Mouse (Mus musculus): ENCODE measurements around the gene Lrfn3.

The Lrfn3 gene

GRCm38 (mm10) chr7:30362652-30363343, at the start of gene Lrfn3:
Lrfn3 (minus strand) TSS chr7:30362772.
- no peak for DNase-seq (ENCODE audit: low spot score in 2 of 2)

DNA sequence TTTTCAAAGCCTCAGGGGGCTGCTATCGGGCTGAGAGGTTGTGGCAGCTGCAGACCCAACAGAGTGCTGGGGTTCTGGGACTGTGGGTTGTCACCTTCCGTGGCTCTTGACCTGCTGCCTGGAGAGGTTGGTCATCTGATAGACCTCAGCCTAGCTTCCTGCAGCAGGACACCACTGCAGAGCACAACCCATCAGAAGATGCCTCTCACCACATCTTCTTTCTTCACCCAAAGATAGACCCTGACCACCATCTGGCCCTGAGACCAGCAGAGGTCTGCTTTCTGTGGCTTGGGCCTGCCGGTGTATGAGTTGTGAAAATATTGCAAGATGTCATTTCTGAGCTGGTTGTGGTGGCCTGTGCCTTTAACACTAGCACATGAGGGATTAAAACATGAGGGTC, 48.5 kb upstream of the Lrfn3 start:
- no peak for DNase-seq (ENCODE audit: low spot score in 2 of 2)

GRCm38 (mm10) chr7:30409789-30410188, 47.2 kb upstream of the Lrfn3 start:
- DNase-seq (ENCODE audit: low spot score in 2 of 2): no peak

- DNase-seq (ENCODE audit: low spot score in 2 of 2): no peak
These were observed 46.1 kb upstream of the Lrfn3 start for GRCm38 (mm10) chr7:30408639-30409038.

- DNase-seq (ENCODE audit: low spot score in 2 of 2): no peak
These were observed 39.8 kb upstream of the Lrfn3 start for GRCm38 (mm10) chr7:30402343-30402742.

GRCm38 (mm10) chr7:30399671-30400070, 37.1 kb upstream of the Lrfn3 start:
- no peak for DNase-seq (ENCODE audit: low spot score in 2 of 2)

DNA sequence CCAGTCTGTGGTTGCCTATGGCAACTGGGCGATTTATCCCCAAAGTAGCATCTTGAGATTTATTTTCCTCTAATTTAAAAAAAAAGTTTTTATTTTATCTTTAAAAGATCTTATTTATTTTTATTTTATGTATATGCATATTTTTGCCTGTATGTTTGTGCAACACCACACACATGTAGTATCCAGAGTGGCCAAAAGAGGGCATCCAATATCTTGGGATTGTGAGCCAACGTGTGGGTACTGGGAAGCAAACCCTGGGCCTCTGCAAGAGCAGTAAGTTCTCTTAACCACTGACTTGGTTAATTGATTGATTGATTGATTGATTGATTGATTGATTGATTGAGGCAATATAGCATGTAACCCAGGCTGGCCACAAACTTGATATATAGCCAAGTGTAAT, 32.3 kb upstream of the Lrfn3 start:
- DNase-seq (ENCODE audit: low spot score in 2 of 2): no peak

GRCm38 (mm10) chr7:30394379-30394778, 31.8 kb upstream of the Lrfn3 start:
- DNase-seq (ENCODE audit: low spot score in 2 of 2): peak; percentile 64 to 74

- DNase-seq (ENCODE audit: low spot score in 2 of 2): no peak
These were observed 31.1 kb upstream of the Lrfn3 start for GRCm38 (mm10) chr7:30393631-30394030.

- no peak for DNase-seq (ENCODE audit: low spot score in 2 of 2)
These were observed 30.4 kb upstream of the Lrfn3 start for GRCm38 (mm10) chr7:30392746-30393520.

GRCm38 (mm10) chr7:30384106-30384505, 21.5 kb upstream of the Lrfn3 start:
- DNase-seq (ENCODE audit: low spot score in 2 of 2): no peak

- no peak for DNase-seq (ENCODE audit: low spot score in 2 of 2)
These were observed 17.5 kb upstream of the Lrfn3 start for GRCm38 (mm10) chr7:30380061-30380460.

DNA sequence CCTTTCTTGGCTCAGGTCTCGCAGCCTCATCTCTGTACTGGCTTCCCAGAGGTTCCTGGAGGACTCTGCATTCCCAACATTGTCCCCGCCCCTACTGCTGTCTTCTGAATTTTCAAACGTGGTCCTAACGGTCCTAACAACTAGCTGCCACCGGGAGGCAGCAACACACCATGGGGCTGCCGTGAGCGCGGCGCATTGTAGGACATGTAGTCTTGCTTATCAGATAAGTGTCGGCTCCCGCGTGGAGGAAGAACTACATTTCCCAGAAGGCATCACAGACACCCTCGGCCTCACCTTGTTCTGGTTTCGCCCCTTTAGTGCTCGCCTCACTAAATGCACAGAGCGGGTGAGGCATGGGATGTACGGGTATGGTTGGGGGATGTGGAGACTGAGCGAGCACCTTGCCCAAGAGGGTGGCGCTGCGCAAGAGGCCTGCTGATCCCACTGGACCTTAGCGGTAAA, 11.0 kb upstream of the Lrfn3 start:
- peak; percentile 81 to 89 for DNase-seq (ENCODE audit: low spot score in 2 of 2)

- no peak for DNase-seq (ENCODE audit: low spot score in 2 of 2)
These were observed 4.9 kb upstream of the Lrfn3 start for GRCm38 (mm10) chr7:30367466-30367865.

- no peak for DNase-seq (ENCODE audit: low spot score in 2 of 2)
These were observed 769 bp upstream of the Lrfn3 start for GRCm38 (mm10) chr7:30363344-30363738.

- DNase-seq (ENCODE audit: low spot score in 2 of 2): no peak
These were observed 2.5 kb downstream of the Lrfn3 start for GRCm38 (mm10) chr7:30360028-30360427.

- no peak for DNase-seq (ENCODE audit: low spot score in 2 of 2)
These were observed 3.2 kb downstream of the Lrfn3 start for GRCm38 (mm10) chr7:30359276-30359865.

GRCm38 (mm10) chr7:30358378-30359186, 4.0 kb downstream of the Lrfn3 start:
- no peak for DNase-seq (ENCODE audit: low spot score in 2 of 2)

DNA sequence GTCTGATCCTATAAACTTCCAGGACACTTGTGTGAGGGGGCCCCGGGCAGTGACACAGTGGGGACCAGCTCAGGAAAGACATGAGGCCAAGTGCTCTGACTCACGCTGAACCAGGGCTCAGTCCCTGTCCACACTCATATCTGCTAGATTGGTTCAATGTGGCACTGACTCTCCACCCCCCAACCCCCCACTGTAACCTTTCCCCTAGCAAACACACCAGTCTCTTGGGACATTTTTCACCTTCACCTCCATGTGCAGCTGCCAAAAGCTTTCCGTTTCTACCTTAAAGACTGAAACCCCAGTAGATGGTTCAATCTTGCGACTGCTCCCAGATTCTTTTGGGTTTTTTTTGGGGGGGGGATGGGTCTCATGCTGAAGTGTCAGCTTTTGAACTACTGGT, 8.5 kb downstream of the Lrfn3 start:
- DNase-seq (ENCODE audit: low spot score in 2 of 2): no peak

GRCm38 (mm10) chr7:30353279-30353822, 9.2 kb downstream of the Lrfn3 start:
- peak; percentile 48 to 81 for DNase-seq (ENCODE audit: low spot score in 2 of 2)

- DNase-seq (ENCODE audit: low spot score in 2 of 2): peak; percentile 55 to 84
These were observed 14.7 kb downstream of the Lrfn3 start for GRCm38 (mm10) chr7:30347828-30348227.
